Mouse (Mus musculus): ENCODE measurements around the gene Rin1. TPM values are rescaled to one million over a fixed set of nuclear protein-coding genes. Genes with fewer than 3 reads are reported as not detected.

Gene Rin1
- total RNA-seq (2023), result 3.0 to 3.9 TPM (median 3.3 TPM) in 4 replicates

DNA sequence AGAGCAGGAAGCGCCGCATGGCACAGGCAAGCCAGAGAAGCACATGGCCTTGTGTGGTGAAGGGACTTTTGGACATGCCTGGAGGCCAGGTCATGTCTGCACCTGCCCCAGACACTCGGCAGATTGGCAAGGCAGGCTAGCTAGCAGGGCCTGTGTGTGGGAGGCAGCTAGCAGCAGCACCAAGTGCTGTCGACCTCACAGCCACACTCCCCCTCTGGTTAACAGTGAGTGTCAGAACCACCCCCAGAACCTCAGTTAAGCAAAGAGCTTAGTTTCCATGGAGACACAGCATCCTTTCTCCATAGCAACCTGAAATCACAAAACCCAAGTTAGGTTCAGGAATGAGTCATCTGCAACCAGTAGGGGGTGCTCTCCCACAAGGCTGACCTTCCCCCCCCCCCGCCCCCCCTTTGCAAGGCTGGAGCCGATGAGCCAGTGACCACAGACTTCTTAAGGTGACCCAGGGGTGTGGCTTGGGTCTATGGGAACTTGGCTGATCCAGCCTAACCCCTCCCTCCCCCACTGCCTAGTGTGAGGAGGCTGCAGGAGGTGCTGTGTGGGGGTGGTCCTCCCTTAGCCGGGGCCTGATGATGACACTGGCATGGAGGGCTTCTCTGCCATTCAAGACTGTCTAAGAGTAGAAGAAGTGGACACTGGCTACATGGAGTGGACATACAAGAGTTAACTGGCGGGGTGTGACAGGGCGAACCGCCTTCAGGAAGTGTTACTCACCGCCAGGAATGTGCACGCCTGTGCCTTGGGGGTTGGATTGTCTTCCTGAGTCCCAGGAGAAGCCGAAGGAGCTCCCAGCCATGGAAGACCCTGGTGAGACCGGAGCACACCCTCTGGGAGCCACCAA is at the start of gene Rin1:
Gene Rin1 (plus strand): TSS at position 435 of the 859 bp plus-strand sequence.

DNA sequence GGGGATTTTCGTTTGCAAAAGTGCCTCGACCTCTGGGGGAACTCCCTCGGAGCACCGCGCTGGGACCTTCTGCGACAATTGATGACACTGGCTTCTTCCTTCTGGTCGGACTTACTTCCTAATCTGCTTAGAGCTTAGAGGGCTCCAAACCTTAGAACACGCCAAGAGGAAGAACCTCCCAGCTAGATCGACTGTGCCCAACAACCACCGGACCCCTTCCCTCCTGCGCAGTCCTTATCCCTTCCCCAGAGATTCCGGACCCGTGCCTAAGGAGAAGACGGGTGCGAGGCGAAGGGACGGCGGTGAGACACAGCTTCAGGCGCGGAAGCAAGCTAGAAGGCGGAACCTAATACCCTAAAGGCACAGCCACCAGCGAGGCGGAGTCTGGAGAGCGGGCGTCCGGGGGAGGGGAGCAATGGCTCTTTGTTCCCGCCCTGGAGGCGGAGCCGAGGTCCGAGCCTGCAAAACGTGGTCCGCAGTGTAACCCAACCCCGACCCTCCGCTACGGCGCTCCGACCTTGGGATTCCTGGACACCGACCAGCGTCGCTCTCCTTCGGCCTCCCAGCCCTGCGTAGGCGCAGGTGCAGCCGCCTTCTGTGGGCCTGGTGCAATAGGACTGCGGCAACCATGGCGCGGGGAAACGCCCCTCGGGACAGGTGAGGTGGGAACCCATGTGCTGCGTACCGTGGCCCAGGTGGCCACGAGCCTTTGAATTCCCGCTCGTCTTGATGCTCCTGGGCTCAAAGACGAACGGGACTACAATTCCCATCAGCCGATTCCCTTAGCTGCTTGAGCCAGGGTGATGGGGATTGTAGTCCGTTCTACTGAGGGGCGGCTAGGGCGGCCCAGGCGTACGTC is 26.4 kb upstream of the Rin1 start, which contains the start of gene Slc29a2:
Gene Slc29a2 (plus strand): TSS at position 240 of the 859 bp plus-strand sequence.

DNA sequence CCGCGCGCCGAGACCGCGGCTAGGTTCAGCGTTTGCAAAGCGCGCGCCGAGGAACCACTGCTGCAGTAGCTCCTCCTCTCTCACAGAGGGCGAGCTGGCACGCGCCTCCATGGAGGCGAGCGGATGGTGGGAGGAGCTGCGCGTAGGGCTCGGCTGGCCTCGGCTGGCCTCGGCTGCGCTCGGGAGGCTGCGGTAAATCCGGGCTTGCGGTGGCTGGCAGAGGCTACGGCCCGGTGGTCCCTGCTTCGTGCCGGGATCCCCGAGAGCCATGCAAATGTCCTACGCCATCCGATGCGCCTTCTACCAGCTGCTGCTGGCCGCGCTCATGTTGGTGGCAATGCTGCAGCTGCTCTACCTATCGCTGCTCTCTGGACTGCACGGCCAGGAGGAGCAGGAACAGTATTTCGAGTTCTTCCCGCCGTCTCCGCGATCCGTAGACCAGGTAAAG is 11.5 kb upstream of the Rin1 start, which contains the start of the genes B4gat1 and AC124502.3:
Gene B4gat1 (plus strand): TSS at position 118 of the 448 bp plus-strand sequence.
Gene AC124502.3 (plus strand): TSS at position 183 of the 448 bp plus-strand sequence.

DNA sequence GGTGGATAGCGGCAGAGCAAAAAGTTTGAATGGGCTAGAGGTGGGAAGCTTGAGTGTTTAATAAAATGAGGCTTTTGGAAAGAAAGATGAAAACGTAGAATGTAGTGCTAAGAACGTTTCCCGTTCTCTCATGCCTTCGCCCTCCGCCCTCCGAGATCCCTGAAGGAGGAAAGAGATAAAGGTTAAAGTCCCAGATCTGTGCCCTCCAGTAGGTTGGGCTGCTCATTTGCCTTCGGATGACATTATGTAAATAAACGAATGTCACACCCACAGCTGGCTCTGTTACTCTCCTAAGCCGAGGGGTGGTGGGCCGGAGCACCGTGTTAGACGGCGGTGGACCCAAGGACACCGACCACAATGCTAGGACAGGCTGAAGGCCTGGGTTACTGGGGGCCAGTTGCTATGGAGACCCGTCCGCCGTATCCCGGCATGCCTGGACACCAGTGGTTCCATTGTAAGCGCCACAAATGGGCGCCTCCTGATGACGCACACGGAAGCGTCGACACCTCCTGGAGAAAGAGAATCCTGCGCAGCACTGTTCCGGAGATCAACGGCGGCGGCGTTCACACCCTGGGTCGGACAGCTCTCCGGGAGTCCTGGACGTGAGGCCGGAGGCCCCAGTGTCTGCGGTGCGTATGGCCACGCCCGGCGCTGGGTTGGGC is 9.3 kb upstream of the Rin1 start, which contains the start of gene Brms1:
Gene Brms1 (plus strand): TSS at position 493 of the 662 bp plus-strand sequence.

DNA sequence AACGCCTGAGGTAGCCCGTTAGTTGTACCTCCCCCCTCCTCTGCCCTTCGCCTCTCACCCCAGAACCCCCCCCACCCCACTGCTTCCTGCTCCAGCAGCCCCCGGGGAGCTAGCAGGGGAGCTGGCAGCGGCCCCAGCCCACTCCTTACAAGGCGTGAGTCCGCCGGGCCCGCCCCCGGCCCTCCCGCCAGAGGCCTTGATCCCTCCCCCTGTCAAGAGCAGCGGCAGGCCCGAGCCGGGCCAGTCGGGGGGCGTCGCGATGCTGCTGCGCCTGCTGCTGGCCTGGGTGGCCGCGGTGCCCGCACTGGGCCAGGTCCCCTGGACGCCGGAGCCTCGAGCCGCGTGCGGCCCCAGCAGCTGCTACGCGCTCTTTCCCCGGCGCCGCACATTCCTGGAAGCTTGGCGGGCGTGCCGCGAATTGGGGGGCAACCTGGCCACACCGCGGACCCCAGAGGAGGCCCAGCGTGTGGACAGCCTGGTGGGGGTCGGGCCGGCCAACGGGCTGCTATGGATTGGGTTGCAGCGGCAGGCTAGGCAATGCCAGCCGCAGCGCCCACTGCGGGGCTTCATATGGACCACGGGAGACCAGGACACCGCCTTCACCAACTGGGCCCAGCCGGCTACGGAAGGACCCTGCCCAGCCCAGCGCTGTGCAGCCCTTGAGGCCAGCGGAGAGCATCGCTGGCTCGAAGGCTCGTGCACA is 17.7 kb downstream of the Rin1 start, which contains the start of gene Cd248:
Gene Cd248 (plus strand): TSS at position 212 of the 703 bp plus-strand sequence.

DNA sequence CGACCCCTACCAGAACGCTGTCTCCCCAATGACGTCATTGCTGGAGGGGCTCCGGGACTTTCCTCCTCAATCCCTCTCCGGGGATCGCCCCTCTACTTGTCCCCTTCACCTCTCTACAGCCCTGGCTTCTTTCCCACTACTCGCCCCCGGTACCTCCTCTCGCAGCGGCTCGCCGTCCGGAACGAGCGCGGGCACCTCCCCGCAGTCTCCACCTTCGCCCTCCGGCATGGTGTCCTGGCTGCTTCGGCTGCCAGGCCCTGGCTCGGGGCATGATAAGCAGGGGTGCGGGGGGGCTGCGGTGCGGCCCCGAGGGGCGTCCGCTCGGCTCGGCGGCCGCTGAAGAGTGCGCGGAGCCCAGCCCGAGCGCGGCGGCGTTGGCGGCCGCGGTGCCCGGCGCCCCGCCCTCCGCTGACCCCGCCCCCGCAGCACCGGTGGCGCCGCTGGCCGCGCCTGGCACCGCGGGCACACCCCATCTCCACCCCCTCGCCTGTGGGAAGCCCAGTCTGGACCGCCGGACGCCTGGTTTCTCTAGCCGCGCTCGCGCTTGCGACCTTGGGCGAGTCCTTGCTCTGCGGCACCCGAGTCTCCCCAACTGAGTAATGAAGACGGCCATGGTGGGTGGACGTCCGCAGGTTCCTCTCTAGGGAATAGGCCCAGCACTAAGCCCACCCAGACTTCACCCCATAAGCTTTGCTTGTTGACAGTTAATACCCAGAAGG is 35.0 kb downstream of the Rin1 start, which contains the start of gene Tmem151a:
Gene Tmem151a (minus strand): TSS at position 387 of the 719 bp plus-strand sequence.

DNA sequence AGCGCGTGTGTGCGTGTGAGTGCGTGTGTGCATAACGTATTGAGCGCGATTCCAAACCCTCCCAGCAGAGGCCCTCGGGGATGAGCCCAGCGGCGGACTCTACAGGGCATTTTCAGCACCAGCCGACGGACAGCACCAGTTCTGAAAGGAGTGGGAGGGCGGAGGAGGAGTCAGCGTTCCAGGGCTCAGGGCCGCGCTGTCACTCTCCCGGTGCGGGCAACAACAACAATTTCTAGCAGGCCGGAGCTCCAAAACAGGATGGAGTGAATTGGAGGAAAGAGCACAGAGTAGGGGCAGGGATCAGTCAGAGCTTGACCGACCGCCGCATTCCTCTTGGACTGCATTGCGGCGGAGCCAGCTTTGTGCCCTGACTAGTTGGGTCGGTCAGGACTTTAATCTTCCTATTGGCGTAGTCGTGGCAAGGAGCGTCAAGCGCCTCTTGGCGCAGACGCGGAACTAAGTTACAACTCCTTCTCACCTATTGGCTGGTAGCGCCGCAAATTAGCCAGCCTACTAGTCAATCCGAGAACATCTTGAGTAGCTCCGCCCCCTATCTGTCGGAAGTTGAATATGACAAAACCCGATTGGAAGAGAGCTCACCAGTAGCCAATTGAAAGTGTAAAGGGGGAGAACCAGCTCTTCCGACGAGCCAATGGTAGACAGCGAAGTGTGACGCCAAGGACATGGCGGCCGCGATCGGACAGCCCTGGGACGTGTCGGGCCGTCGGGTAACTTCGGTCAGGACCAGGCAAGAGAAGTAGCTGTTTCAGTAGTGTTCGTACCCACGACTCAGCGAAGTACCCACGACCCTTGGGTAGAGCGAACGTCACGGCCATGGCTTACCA is 37.8 kb downstream of the Rin1 start, which contains the start of gene Yif1a:
Gene Yif1a (plus strand): TSS at position 655 of the 845 bp plus-strand sequence.

DNA sequence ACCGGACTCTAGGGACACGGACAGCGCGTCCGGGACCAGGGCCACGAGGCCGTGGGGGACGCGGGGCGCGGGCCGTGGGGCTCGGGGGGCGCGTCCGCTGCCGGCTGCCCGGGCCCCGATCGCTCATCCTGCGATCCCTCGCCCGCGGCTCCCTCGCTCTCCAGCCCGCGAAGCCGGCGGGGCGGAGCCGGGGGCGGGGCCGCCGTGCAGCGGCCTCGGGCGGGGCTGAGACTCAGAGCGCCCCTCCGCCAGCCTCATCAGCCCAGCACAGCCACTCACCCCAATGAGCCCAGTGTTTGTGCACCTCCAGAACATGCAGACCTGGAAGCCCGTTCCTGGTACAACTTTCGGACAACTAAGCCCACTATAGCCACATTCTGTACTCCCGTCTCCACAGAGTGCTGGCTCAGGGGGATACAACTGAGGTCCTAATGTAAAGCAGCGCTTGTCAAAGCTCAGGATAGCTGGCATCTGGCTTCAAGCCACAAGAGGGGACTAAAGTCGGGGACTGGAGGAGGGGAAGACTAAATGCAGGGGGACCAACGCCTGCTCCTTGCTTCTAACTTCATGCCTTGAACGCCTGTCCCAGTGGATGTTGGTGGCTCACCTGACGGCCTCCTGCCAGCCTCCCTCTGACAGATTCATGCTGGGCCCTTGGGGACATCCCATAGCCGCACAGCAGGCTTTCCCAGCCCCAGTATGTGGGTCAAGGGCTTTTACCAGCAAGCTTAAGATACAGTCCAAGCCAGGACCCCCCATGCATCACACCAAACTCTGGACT is 48.3 kb downstream of the Rin1 start, which contains the start of gene Cnih2:
Gene Cnih2 (minus strand): TSS at position 159 of the 781 bp plus-strand sequence.

Other genes with a start within 250 kb of the Rin1 start
- 31.5 to 41.0 TPM (median 35.7 TPM) in 4 replicates for gene Gm21992, start 238.9 kb upstream of the Rin1 start, total RNA-seq (2023)
- gene Rbm14, start 238.8 kb upstream of the Rin1 start, total RNA-seq (2023), result 62.0 to 86.9 TPM (median 81.9 TPM) in 4 replicates
- gene Ccs, start 211.1 kb upstream of the Rin1 start, total RNA-seq (2023), result 17.3 to 22.6 TPM (median 21.8 TPM) in 4 replicates
- gene Ccdc87, start 211.1 kb upstream of the Rin1 start, total RNA-seq (2023), result not detected in 4 replicates
- 0.88 to 1.8 TPM (median 1.5 TPM) in 4 replicates for gene Ctsf, start 195.4 kb upstream of the Rin1 start, total RNA-seq (2023)
- gene Actn3, start 172.6 kb upstream of the Rin1 start, total RNA-seq (2023), result not detected in 4 replicates
- 7.5 to 11.4 TPM (median 9.0 TPM) in 4 replicates for gene Zdhhc24, start 171.8 kb upstream of the Rin1 start, total RNA-seq (2023)
- gene Bbs1, start 143.9 kb upstream of the Rin1 start, total RNA-seq (2023), result 2.5 to 3.7 TPM (median 2.6 TPM) in 4 replicates
- gene Dpp3, start 122.2 kb upstream of the Rin1 start, total RNA-seq (2023), result 65.2 to 87.2 TPM (median 74.8 TPM) in 4 replicates
- gene Peli3, start 107.4 kb upstream of the Rin1 start, total RNA-seq (2023), result 1.5 to 2.5 TPM (median 2.0 TPM) in 4 replicates
- 24.7 to 38.8 TPM (median 33.6 TPM) in 4 replicates for gene Mrpl11, start 88.3 kb upstream of the Rin1 start, total RNA-seq (2023)
- gene Npas4, start 60.2 kb upstream of the Rin1 start, total RNA-seq (2023), result not detected in 4 replicates
- 2.2 to 7.1 TPM (median 4.2 TPM) in 4 replicates for gene Slc29a2, start 26.6 kb upstream of the Rin1 start, total RNA-seq (2023)
- 2.3 to 4.9 TPM (median 3.2 TPM) in 4 replicates for gene B4gat1, start 11.7 kb upstream of the Rin1 start, total RNA-seq (2023)
- gene AC124502.3, start 11.6 kb upstream of the Rin1 start, total RNA-seq (2023), result 0.37 to 2.7 TPM (median 1.3 TPM) in 4 replicates
- 59.2 to 73.9 TPM (median 68.5 TPM) in 4 replicates for gene Brms1, start 9.1 kb upstream of the Rin1 start, total RNA-seq (2023)
- not detected in 4 replicates for gene Cd248, start 17.6 kb downstream of the Rin1 start, total RNA-seq (2023)
- 0.15 to 2.9 TPM (median 0.31 TPM) in 3 of 4 replicates, not detected in the other for gene Tmem151a, start 35.0 kb downstream of the Rin1 start, total RNA-seq (2023)
- gene Yif1a, start 38.1 kb downstream of the Rin1 start, total RNA-seq (2023), result 31.0 to 32.1 TPM (median 31.7 TPM) in 4 replicates
- gene Cnih2, start 48.0 kb downstream of the Rin1 start, total RNA-seq (2023), result 0.86 to 1.6 TPM (median 1.3 TPM) in 4 replicates
- 96.5 to 104 TPM (median 103 TPM) in 4 replicates for gene Rab1b, start 56.6 kb downstream of the Rin1 start, total RNA-seq (2023)
- 34.4 to 45.7 TPM (median 38.8 TPM) in 4 replicates for gene Klc2, start 68.1 kb downstream of the Rin1 start, total RNA-seq (2023)
- 72.0 to 82.2 TPM (median 75.3 TPM) in 4 replicates for gene Pacs1, start 222.6 kb downstream of the Rin1 start, total RNA-seq (2023)
- 307 to 329 TPM (median 311 TPM) in 4 replicates for gene Sf3b2, start 245.0 kb downstream of the Rin1 start, total RNA-seq (2023)
- gene Gal3st3, start 247.8 kb downstream of the Rin1 start, total RNA-seq (2023), result not detected in 4 replicates

All from B cell, adult 62 days (primary cell).